Mouse (Mus musculus): ENCODE data around the gene Fibp. TPM values are rescaled to one million over a fixed set of nuclear protein-coding genes. Genes with fewer than 3 reads are reported as not detected.
"Not testable (repeated sequence)": the region's sequence is repeated elsewhere in the genome, so short reads cannot be mapped to it uniquely, and the experiment has no call there.

Fibp gene
- polyA plus RNA-seq, 1 experiment from 2014 or later: 66.7 TPM

- DNase-seq (ENCODE audit: low spot score): no peak
- Histone ChIP-seq H3K4me2 (no peak overlapping the region), H3K36me3 (ENCODE audit: control insufficient read depth, insufficient read depth, low read length) (peaks cover 24% of the 10 kb centered on the region), H3K27ac (ENCODE audit: low read depth, low read length) (no peak overlapping the region), H3K27me3 (replicated peaks; ENCODE audit: control insufficient read depth, insufficient read depth, low read length) (no peaks in the 10 kb centered on the region), H3K9me3 (ENCODE audit: control insufficient read depth, low read length) (no peaks in the 10 kb centered on the region), H3K4me1 (replicated peaks; ENCODE audit: control insufficient read depth, insufficient read depth, low read length) (peaks cover 14% of the 10 kb centered on the region), H3K4me3 (ENCODE audit: low read depth, low read length) (no peak overlapping the region), H3K9ac (ENCODE audit: low read depth, low read length) (no peak overlapping the region)
- ATAC-seq (replicated peaks; ENCODE audit: low FRiP score): no peak
- 91% methylated on average over 8 of the region's 8 CpGs for WGBS
Observed at GRCm38 (mm10) chr19:5486286-5486685, 25.9 kb downstream of the Fibp start.

- no peaks in the 10 kb centered on the region for H3K9me3 ChIP-seq (ENCODE audit: control insufficient read depth, low read length)
- H3K27me3 ChIP-seq (replicated peaks; ENCODE audit: control insufficient read depth, insufficient read depth, low read length): no peaks in the 10 kb centered on the region
- DNase-seq (ENCODE audit: low spot score) (no peak), ATAC-seq (replicated peaks; ENCODE audit: low FRiP score) (no peak)
- 0 out of 2 replicates have a peak overlapping the region, but pooled peaks have one; percentile 15 for H3K9ac ChIP-seq (ENCODE audit: low read depth, low read length)
- peak overlapping the region; percentile 99 for H3K4me2 ChIP-seq
- H3K27ac ChIP-seq (ENCODE audit: low read depth, low read length): no peak overlapping the region
- H3K4me3 ChIP-seq (ENCODE audit: low read depth, low read length): no peak overlapping the region
- H3K4me1 ChIP-seq (replicated peaks; ENCODE audit: control insufficient read depth, insufficient read depth, low read length): peaks cover 15% of the 10 kb centered on the region
- WGBS: 91% methylated on average over 4 of the region's 4 CpGs
- peaks cover 21% of the 10 kb centered on the region for H3K36me3 ChIP-seq (ENCODE audit: control insufficient read depth, insufficient read depth, low read length)
Observed at GRCm38 (mm10) chr19:5486771-5487170, 26.4 kb downstream of the Fibp start.

GRCm38 (mm10) chr19:5487768-5488550 lies 27.5 kb downstream of the Fibp start, which contains the start of gene Mus81:
Mus81 (minus strand) TSS chr19:5488402.
- no peaks in the 10 kb centered on the region for H3K9me3 ChIP-seq (ENCODE audit: control insufficient read depth, low read length)
- peak within 1 kb of the TSS; percentile 100 for H3K27ac ChIP-seq (ENCODE audit: low read depth, low read length)
- H3K4me2 ChIP-seq: peak within 1 kb of the TSS; percentile 99
- H3K4me1 ChIP-seq (replicated peaks; ENCODE audit: control insufficient read depth, insufficient read depth, low read length): peaks cover 25% of the 10 kb centered on the region
- peak within 1 kb of the TSS; percentile 62 for H3K4me3 ChIP-seq (ENCODE audit: low read depth, low read length)
- under 1% methylated on average over 39 of the region's 39 CpGs for WGBS
- H3K27me3 ChIP-seq (replicated peaks; ENCODE audit: control insufficient read depth, insufficient read depth, low read length): no peaks in the 10 kb centered on the region
- peak within 1 kb of the TSS; percentile 74 for H3K9ac ChIP-seq (ENCODE audit: low read depth, low read length)
- ATAC-seq (replicated peaks; ENCODE audit: low FRiP score): peak; percentile 75
- H3K36me3 ChIP-seq (ENCODE audit: control insufficient read depth, insufficient read depth, low read length): peaks cover 27% of the 10 kb centered on the region
- peak; percentile 97 for DNase-seq (ENCODE audit: low spot score)

- ATAC-seq (replicated peaks; ENCODE audit: low FRiP score) (peak; percentile 80), DNase-seq (ENCODE audit: low spot score) (peak; percentile 96)
- Histone ChIP-seq H3K27me3 (replicated peaks; ENCODE audit: control insufficient read depth, insufficient read depth, low read length) (no peaks in the 10 kb centered on the region), H3K4me2 (peak overlapping the region; percentile 99), H3K27ac (ENCODE audit: low read depth, low read length) (peak overlapping the region; percentile 100), H3K36me3 (ENCODE audit: control insufficient read depth, insufficient read depth, low read length) (peaks cover 33% of the 10 kb centered on the region), H3K9ac (ENCODE audit: low read depth, low read length) (peak overlapping the region; percentile 74), H3K9me3 (ENCODE audit: control insufficient read depth, low read length) (no peaks in the 10 kb centered on the region), H3K4me3 (ENCODE audit: low read depth, low read length) (peak overlapping the region; percentile 62), H3K4me1 (replicated peaks; ENCODE audit: control insufficient read depth, insufficient read depth, low read length) (peaks cover 25% of the 10 kb centered on the region)
- WGBS: under 1% methylated on average over 26 of the region's 26 CpGs
Observed at GRCm38 (mm10) chr19:5488878-5489571, 28.6 kb downstream of the Fibp start.

- H3K9me3 ChIP-seq (ENCODE audit: control insufficient read depth, low read length); ATAC-seq (replicated peaks; ENCODE audit: low FRiP score); H3K27me3 ChIP-seq (replicated peaks; ENCODE audit: control insufficient read depth, insufficient read depth, low read length); DNase-seq (ENCODE audit: low spot score): not testable (repeated sequence)
- H3K9ac ChIP-seq (ENCODE audit: low read depth, low read length): peak overlapping the region; percentile 8; the same call in 1 of the 2 replicates
- H3K4me2 ChIP-seq: peak overlapping the region; percentile 99
- peak overlapping the region; percentile 100 for H3K27ac ChIP-seq (ENCODE audit: low read depth, low read length)
- WGBS: 40% methylated on average over 10 of the region's 10 CpGs
- H3K4me1 ChIP-seq (replicated peaks; ENCODE audit: control insufficient read depth, insufficient read depth, low read length): peaks cover 25% of the 10 kb centered on the region
- H3K36me3 ChIP-seq (ENCODE audit: control insufficient read depth, insufficient read depth, low read length): peaks cover 35% of the 10 kb centered on the region
- peak overlapping the region; percentile 97 for H3K4me3 ChIP-seq (ENCODE audit: low read depth, low read length)
Observed at GRCm38 (mm10) chr19:5489721-5490120, 29.3 kb downstream of the Fibp start.

GRCm38 (mm10) chr19:5490313-5490897 lies 30.0 kb downstream of the Fibp start, which contains the start of gene Cfl1:
Cfl1 (plus strand) TSS chr19:5490455.
- Histone ChIP-seq H3K9me3 (ENCODE audit: control insufficient read depth, low read length) (no peaks in the 10 kb centered on the region), H3K4me1 (replicated peaks; ENCODE audit: control insufficient read depth, insufficient read depth, low read length) (peaks cover 25% of the 10 kb centered on the region), H3K4me2 (peak within 1 kb of the TSS; percentile 99), H3K27ac (ENCODE audit: low read depth, low read length) (peak within 1 kb of the TSS; percentile 100), H3K36me3 (ENCODE audit: control insufficient read depth, insufficient read depth, low read length) (peaks cover 38% of the 10 kb centered on the region), H3K27me3 (replicated peaks; ENCODE audit: control insufficient read depth, insufficient read depth, low read length) (no peaks in the 10 kb centered on the region), H3K9ac (ENCODE audit: low read depth, low read length) (peak within 1 kb of the TSS; percentile 98), H3K4me3 (ENCODE audit: low read depth, low read length) (peak within 1 kb of the TSS; percentile 97)
- ATAC-seq (replicated peaks; ENCODE audit: low FRiP score) (peak; percentile 62), DNase-seq (ENCODE audit: low spot score) (peak; percentile 94)
- under 1% methylated on average over 61 of the region's 62 CpGs for WGBS

- DNase-seq (ENCODE audit: low spot score) (peak; percentile 85), ATAC-seq (replicated peaks; ENCODE audit: low FRiP score) (peak; percentile 42)
- Histone ChIP-seq H3K4me1 (replicated peaks; ENCODE audit: control insufficient read depth, insufficient read depth, low read length) (peaks cover 25% of the 10 kb centered on the region), H3K27ac (ENCODE audit: low read depth, low read length) (peak overlapping the region; percentile 100), H3K4me3 (ENCODE audit: low read depth, low read length) (peak overlapping the region; percentile 97), H3K4me2 (peak overlapping the region; percentile 99), H3K36me3 (ENCODE audit: control insufficient read depth, insufficient read depth, low read length) (peaks cover 39% of the 10 kb centered on the region), H3K9me3 (ENCODE audit: control insufficient read depth, low read length) (no peaks in the 10 kb centered on the region), H3K9ac (ENCODE audit: low read depth, low read length) (peak overlapping the region; percentile 98), H3K27me3 (replicated peaks; ENCODE audit: control insufficient read depth, insufficient read depth, low read length) (no peaks in the 10 kb centered on the region)
- WGBS: under 1% methylated on average over 59 of the region's 59 CpGs
Observed at GRCm38 (mm10) chr19:5490898-5491708, 30.7 kb downstream of the Fibp start.

- H3K4me1 ChIP-seq (replicated peaks; ENCODE audit: control insufficient read depth, insufficient read depth, low read length): peaks cover 19% of the 10 kb centered on the region
- no peaks in the 10 kb centered on the region for H3K9me3 ChIP-seq (ENCODE audit: control insufficient read depth, low read length)
- no peaks in the 10 kb centered on the region for H3K27me3 ChIP-seq (replicated peaks; ENCODE audit: control insufficient read depth, insufficient read depth, low read length)
- WGBS: 83% methylated on average over 4 of the region's 4 CpGs
- peaks cover 50% of the 10 kb centered on the region for H3K36me3 ChIP-seq (ENCODE audit: control insufficient read depth, insufficient read depth, low read length)
- no peak overlapping the region for H3K4me2 ChIP-seq
- DNase-seq (ENCODE audit: low spot score) (no peak), ATAC-seq (replicated peaks; ENCODE audit: low FRiP score) (no peak)
- H3K4me3 ChIP-seq (ENCODE audit: low read depth, low read length): no peak overlapping the region
- H3K27ac ChIP-seq (ENCODE audit: low read depth, low read length): no peak overlapping the region
- no peak overlapping the region for H3K9ac ChIP-seq (ENCODE audit: low read depth, low read length)
Observed at GRCm38 (mm10) chr19:5492641-5493040, 32.2 kb downstream of the Fibp start.

Measured in liver, embryonic 11.5 days (tissue).